Mouse (Mus musculus): ENCODE measurements at regions not wholly inside any gene's neighbourhood (a gene's known extent, or its start where the extent isn't known, plus 50 kb on each side); places are given as distances from the start of the nearest gene placed in this dataset.

DNA sequence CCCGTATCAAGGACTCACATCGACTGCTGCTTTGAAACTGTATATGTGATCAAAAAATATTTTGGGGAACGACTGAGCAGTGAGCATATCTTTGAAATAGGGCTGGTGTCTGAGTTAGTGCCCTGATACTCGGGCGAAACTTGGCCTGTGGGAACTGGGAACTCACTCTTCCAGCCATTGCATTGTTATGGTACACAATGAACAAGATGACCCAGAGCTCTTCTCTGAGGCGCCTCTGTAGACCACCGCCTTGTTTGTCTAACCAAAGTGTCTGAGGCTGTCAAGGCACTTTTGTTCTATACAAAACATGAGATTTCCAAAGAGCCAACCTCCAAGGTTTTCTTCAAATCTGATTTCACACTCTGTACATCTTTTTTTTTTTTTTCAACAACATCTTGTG, 201.5 kb downstream of the Cog6 start:
- intact Hi-C loops (cut with DNase I), result no loop called here

DNA sequence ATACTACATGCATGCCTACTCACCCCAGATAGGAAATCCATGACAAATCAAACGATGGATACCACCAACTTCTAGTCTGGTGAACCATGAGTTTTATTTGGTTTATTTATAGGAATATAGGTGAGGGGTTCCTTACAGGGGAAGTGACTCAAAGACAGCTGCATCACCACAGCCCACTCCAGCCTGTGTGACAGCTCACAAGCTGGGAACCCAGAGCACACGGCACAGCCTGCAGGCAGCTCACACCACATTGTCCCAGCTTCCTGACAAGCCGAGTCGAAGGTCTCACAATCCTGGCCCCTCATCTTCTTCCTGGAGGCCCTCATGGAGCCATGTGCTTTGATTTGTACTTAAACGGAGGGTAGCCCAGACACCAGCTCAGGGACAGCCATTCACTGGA, 214.7 kb downstream of the Cog6 start:
- intact Hi-C loops (cut with DNase I), result no loop called here

DNA sequence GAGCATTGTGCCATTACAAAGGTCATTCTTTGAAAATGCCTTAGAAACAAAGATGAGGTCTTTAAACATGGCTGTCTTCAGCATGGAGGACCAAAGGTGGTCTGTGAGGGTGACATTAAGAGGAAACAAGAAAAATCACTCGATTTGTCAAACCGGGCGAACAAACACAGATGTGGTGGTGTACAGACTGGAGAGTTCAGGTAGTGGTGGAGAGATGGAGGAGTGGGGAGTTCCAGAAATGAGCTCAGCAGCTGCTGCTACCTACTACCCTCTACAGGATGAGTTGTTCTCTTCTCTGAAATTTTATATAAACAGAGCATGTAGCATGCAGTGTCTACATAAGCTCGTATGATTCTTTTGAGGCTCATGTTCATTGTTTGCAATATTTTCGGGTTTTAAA, 215.6 kb downstream of the Cog6 start:
- intact Hi-C loops (cut with DNase I), result no loop called here

DNA sequence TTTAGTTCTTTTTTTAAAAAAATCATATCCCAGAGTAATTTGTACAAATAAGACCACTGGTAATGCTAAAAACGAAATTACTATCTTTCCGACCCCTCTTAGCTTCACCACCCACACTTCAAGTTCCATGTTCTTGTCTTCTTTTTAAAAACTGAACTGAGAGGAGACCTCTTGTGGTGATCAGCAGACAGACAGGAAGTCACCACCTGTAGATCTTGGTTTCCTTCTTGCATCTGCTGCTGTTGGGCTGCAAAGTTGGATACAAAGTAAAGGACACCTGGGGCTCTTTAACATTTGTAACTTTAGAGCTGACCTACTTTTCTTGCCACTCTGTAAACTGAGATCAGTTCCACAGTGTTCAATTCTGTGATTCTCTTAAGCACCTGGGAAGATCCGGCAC, 216.4 kb downstream of the Cog6 start:
- intact Hi-C loops (cut with DNase I), result no loop called here

DNA sequence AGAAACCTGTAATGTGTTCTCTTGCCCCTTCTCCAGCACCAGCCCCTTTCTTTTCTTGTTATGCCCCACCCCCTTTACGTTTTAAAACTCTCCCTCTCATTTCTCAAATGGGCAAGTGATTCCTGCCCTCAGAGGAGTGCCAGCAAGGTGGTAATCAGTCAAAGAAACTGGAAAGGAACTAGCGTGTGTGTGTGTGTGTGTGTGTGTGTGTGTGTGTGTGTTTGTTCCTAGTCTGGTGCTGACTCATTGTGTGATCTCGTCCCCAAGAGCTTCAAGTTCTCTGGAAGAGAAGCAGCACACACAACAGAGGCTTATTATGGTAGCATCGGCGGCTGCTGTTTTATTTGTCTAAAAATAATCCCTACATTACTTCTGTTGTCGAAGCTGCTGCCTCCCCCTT, 219.2 kb downstream of the Cog6 start:
- intact Hi-C loops (cut with DNase I), result no loop called here

DNA sequence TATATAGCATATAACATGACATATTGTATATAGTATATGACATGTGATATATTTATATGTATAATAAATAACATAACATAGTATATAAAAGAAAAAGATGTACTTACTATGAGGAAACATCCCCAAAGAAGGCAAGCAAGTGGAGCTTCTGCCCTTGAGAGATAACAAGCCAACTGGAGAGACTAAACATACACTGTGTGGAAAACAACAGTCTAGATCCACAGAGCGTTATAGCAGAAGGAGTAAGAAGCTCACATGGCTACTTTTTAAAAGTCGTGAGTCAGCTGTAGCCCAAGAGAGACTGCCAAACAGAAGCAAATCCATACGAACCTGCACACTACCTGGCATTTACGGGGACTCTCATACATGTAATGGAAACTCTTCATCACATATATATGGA, 219.9 kb downstream of the Cog6 start:
- intact Hi-C loops (cut with DNase I), result no loop called here

DNA sequence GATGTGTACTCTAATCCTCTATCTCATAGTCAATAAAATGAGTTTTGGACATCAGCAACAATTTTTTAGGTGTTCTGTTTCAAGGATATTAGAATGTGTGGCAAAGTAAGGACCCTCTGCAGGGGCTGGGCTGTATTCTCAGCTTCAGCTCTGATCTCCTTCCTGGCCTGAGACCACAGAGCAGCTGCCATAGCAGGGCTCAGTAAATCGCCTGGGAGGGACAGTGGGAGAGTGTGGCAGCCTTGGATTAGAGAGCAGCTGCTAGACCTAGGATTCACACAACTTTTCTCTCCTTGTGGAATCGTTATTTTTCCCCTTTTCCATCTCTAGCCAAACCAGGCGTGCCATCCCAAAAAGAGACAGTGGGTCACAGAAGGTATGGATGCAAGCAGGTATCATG, 222.8 kb downstream of the Cog6 start:
- intact Hi-C loops (cut with DNase I), result no loop called here

DNA sequence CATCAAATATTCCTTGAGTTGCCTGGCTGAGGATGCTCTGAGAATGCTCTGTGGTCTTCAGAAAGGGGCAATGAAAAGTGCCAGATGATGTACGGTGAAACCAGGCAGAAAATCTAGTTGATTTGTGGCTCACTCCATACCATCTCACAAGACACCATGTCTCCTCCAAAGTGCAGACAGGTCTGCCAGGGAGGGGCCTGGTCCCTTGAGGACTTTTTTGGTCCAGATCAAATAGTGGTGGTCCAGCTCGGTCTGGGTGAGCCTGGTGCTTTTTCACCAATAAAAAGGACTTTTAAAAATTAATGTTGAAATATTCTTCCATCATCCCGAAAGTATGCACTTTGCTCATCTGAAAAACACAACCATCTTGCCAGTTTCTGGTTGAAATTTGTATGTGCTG, 224.2 kb downstream of the Cog6 start:
- intact Hi-C loops (cut with DNase I), result no loop called here

DNA sequence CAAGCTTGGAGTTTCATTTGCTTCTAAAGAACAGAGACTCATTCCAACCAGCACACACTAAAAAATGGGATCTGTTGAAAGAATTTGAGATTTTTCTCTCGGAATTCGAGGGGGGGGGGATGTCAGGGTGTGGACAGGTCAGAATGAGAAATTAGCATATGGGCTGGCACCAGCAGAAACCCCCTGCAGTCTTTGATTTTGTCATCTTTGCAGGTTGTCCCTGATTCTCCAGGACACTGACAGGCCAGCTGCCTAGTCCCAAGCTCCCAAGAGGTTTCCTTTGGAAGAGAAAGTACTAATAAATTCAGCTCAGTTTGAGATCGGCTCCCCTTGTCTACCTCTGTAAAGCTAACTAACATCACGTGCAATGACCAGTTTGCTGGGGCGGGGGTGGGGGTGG, 224.9 kb downstream of the Cog6 start:
- intact Hi-C loops (cut with DNase I), result no loop called here

DNA sequence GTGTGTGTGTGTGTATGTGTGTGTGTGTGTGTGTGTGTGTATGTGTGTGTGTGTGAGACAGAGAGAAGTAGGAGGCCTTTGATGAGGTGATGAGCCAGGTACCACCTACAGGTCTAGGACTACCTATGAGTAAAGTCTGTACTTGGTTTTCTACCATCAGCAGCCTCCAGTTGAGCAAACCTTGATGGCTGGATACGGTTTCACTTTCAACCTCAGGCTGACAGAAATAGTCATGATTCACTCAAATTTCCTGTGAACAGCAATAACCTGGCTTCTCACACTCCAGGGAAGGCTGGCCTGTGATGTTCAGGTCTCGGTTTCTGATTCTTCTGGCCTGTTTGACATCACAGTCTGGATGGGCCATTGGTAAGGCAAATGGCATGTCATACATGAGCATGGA, 226.1 kb downstream of the Cog6 start:
- intact Hi-C loops (cut with DNase I), result no loop called here

DNA sequence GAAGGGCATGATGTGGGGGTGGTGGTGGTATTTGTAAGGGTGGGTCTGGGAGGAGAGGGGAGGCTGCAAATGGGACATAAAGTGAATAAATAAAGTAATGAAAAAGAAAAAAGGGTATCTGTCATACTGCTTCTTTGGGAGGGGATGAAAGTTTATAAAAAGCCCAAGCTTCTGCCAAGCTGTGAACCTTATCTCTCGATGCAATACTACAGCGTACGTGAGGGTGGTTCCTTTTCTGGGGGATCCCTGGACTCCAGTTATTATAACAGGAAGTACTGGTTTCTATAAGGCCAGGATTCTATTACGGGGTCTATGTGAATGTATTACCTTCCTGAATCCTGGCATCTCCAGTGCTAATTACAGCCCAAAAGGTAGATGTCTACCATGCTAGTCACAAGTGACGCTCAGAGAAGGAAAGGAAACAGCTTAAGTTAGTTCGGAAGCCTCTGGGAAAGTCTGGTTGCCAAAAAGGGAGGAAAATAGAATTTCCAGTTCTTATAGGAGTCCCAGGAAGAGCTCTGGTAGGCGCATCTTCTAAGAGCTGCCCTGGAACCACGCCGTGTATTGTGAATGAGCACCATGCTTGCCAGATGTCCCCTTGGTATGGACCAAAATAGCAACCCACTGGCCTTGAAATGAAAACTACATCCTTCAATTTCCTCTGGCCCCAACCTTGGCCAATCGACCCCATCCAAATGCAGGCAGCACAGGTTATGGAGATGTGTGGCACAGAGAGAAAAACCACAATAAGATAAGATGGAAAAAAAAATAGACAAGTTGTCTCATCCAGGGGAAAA, 228.9 kb downstream of the Cog6 start:
- intact Hi-C loops (cut with DNase I), result no loop called here

DNA sequence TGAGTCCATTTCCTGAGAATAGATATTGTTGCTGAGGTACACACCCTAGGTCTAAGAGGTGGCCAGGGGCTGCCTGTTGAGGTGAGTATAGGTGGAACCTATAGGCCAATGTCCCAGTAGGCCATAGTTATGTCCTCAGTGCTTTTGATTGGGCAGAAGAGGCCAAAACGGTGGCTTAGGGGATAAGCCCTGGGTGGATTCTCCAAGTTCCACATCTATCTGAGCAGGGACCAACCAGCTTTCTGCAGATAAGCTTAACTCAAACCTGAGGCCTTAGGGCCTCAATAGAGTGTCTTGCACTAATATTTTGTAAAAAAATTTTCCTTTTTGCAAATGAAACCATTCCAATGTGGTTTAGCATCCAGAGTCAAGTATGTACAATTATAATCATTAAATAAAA, 231.4 kb downstream of the Cog6 start:
- intact Hi-C loops (cut with DNase I), result no loop called here

DNA sequence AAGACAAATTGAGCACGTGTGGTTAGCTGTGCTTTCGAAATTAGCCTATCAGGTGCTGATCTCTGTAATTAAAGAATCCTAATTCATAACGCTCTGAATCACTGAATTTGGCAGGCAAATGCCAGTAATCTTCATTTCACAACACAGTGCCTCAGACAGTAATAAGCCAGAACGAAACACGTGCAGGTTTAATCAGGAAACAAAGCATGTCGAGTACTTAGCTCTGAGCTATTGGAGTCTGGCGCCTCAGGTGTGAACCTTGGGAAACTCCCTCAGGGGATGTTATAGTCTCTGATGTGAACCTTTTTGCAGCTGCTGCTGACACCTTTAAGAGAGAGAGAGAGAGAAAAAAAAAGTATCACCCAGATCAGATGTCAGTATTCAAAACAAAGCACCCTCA, 232.6 kb downstream of the Cog6 start:
- intact Hi-C loops (cut with DNase I), result no loop called here

DNA sequence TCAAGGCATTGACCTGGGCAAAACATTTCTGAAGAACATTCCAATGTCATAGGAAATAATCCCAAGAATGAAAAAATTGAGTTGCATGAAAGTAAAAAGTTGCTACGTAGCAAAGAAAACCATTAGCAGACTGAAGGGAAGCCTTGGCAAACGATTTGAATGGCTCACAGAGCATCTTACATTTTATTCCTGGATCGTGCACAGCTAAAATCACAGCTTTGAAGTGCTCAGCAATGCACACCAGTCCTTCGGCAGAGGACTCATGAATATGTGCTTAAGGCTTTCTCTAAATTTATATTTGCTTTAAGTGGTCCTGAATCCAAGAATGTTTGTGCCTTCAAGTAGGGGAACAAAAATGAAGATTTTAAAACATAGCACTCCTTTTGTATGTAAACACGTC, 234.5 kb downstream of the Cog6 start:
- intact Hi-C loops (cut with DNase I), result no loop called here

DNA sequence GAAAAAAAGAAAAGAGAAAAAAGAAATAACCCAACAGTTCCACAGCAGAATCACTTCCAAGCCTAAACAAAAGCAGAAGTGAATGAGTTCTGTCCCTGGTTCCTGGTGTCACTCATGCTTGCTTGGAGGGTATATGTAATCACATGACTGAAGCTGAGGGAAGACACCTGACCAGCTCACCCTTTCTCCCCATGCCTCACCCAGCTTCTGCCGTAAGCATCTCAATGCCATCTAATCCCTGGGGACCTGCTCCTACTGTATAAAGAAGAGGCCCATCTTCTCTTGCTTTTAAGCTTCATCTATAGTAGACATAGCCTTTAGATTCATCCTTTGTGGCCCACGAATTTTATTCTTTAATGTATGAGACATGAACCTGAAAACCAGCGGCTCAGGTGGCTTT, 235.5 kb downstream of the Cog6 start:
- intact Hi-C loops (cut with DNase I), result no loop called here

DNA sequence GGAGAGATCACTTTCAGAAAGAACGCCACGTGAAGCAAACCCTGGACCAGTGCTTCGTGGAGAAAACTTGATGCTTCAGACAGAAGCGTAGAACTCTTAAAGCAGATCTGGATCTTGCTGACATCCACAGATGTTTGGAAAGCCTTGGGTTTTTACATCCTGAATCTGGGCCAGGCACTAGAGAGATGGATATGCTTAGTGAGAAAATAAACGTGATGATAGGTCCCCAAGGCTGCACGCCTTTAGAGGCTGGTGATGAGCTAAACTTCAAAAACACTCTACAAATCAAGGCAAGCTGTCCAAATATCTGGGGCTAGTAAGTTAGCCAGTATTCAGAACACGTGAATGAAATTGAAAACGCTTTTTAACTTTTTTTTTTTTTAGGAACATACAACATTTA, 236.7 kb downstream of the Cog6 start:
- intact Hi-C loops (cut with DNase I), result no loop called here

DNA sequence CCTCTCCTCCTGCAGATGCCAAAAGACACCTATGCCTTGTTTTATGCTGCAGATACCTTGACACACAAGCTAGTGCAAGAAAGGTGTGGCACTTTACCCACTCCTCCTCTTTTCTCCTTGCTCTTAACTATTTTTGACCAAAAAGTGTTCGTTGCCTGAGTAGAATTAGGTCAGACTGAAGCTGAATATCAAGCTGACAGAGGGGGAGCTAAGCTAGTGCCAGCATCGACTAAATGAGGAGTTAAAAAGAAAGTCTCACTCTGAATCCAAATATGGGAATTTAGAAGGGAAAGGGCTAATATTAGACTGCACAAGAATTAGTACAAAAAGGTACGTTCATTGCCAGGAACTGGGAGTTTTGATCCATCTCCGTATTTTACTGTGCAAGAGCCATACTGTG, 241.2 kb downstream of the Cog6 start:
- intact Hi-C loops (cut with DNase I), result loop anchor here (10.0 kb wide), 1 partner anchor 199 kb away; no protein-coding TSS in a partner anchor

DNA sequence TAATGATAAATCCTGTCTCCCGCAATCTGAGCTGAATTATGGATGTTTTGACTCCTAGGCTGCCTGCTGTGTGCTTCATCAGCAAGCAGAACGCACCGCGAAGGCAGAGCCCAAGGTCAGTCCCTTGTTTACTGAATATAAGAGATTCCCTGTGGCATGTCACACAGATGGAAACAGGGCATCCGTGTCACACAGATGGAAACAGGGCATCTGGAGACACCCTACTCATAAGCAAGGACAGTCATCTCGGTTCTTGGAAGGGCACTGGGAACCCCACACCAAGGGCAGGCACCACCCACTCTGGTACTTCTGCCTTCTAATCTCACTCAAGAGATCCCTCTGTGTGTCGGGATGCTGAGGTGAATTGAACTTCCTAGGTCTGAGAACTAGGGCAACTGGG, 241.9 kb downstream of the Cog6 start:
- intact Hi-C loops (cut with DNase I), result loop anchor here (10.0 kb wide), 1 partner anchor 200 kb away; no protein-coding TSS in a partner anchor

DNA sequence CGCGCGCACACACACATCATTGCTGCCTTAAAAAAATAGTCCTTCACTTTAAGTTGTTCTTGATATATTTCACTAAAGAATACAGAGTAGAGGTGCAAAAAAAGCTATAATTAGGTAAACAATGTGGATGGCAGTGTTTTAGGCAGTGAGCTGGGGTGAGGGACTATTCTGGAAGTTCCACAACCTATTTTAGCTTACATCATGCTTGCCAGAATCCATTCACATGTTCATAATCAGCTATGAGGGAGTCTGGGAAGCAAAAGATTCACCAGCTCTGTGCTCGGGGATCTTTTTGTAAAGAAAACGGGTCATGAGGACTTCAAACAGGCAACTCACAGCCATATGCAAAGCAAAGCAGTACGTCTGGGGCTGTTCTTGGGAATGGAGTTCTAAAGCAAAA, 242.3 kb downstream of the Cog6 start:
- intact Hi-C loops (cut with DNase I), result loop anchor here (10.0 kb wide), 1 partner anchor 200 kb away; no protein-coding TSS in a partner anchor

DNA sequence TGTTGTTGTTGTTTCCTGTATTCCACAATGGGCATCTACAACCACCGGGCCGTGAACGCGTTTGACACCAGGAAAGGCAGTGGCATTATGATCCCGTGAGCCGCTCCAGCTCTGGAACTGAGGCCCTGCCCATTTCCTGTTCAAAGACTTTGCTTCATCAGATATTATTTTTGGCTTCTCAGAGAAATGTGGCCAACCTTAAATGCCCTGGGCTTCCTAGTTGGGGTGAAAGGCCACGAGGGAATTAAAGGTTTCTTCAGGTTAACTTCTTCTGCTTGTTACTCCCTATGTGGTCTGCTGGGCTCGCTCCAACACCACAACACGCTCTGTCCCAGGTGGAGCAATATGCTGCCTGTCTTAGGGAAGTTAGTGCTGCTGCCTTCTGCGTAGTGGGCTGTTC, 249.8 kb downstream of the Cog6 start:
- intact Hi-C loops (cut with DNase I), result loop anchor here (5.0 kb wide), 1 partner anchor 75 kb away; no protein-coding TSS in a partner anchor

DNA sequence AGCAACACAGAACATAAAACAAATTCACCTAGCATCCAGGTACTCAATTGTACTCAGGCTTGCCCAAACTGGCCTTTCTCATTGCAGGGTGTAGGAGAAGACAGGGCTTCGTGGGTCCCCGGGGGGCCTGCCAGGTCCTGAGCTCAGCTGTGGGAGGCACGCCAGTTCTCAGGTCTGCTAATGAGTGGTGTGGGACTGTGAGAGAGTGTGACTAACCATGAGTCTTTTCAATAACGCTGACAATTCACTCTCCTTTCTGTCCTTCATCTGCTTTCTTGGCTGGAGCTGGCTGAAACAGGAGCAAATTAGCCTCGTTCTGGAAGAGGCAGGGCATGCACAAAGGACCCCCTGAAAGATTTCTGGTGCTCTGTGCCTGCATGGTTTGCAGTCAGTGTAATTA, 250.2 kb downstream of the Cog6 start:
- intact Hi-C loops (cut with DNase I), result loop anchor here (5.0 kb wide), 1 partner anchor 75 kb away; no protein-coding TSS in a partner anchor

DNA sequence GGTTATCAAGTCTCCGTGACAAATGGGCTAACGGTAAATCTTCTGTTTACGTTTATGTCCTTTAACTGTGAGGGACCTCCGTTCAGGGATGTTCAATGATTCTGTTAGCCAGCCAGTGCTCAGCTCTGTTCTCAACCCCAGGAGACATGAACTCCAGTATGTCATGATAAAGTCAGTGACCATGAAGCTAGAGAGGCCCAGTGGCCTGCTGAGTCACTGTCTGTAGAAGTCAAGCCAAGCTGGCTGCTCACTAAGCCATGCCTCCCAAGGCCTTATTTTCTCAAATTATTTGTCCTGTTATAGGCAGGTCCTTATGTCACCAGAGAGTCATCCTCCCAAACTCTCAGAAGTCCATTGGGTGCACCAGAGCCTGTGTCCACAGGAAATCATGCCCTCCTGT, 252.9 kb downstream of the Cog6 start:
- intact Hi-C loops (cut with DNase I), result no loop called here

DNA sequence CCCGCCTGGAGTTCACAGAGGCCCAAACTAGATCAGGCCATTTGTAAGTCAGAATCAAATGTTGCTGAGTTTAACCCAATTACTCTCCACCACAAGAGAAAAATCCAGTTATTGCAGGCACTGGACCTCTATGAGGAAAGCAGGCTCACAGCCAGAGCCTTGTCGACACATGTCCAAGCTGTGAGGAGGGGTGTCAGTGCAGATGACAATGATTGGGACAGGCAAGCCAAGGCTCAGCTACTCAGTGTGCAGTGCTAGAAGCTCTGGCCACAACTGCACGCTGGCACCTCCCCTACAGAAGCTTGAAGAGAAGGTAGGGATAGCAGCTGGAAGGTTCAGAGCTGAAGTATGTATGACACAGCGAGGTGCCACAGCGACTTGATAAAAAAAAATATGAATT, 253.4 kb downstream of the Cog6 start:
- intact Hi-C loops (cut with DNase I), result no loop called here
